Mouse (Mus musculus): ENCODE data around the gene Rims1. TPM values are rescaled to one million over a fixed set of nuclear protein-coding genes. Genes with fewer than 3 reads are reported as not detected.

The Rims1 gene
- total and polyA plus RNA-seq, 3 experiments = 0.06 to 0.34 (median 0.29) TPM

DNA sequence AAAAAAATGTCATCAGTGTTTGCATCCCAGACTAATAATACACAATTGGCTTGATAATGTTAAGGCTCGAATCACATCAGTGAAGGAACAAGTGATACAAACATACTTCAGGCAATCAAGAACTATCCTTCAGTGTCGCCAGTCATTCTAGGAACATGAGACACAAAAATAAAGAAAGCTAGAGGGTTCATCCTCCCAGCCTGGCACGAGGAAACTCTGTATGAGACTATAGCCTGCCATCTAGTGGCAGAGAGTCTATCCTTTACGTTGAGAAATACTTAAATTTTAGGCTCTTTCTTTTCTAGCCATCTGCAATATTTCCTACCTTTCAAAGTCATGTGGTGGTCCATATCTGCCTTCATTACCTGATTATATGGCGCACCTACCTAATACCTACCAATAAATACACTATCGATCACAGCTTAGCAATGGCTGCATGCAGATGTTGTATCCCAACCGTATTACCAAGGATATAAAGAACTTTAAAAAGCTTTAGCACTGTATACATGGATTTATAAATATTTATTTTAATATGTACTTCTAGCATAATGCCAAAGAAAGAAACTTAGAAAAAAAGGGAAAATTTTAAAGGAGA is 318.4 kb downstream of the Rims1 start:
- H3K4me1 ChIP-seq (ENCODE audit: control insufficient read depth, insufficient read depth, low read length) = no peaks in the 10 kb centered on the region
- peak; percentile 67 for TF ChIP-seq CTCF (IDR thresholded peaks at IDR 0.05)
- no peak for TF ChIP-seq POLR2A (IDR thresholded peaks at IDR 0.05; ENCODE audit: insufficient read depth, low read depth, low read length)
- DNase-seq = no peak
- H3K4me3 ChIP-seq = no peak overlapping the region
- 43% methylated on average over 7 of the region's 7 CpGs for whole genome bisulfite sequencing
- H3K9ac ChIP-seq (ENCODE audit: low read depth, low read length) = no peak overlapping the region
- intact Hi-C loops (cut with DNase I) = no loop called here
- no peaks in the 10 kb centered on the region for H3K27me3 ChIP-seq (ENCODE audit: control insufficient read depth, insufficient read depth, low read length)
- H3K79me2 ChIP-seq (replicated peaks; ENCODE audit: control insufficient read depth, insufficient read depth, low read length) = no peaks in the 10 kb centered on the region
- H3K27ac ChIP-seq = no peak overlapping the region
- H3K36me3 ChIP-seq (ENCODE audit: control insufficient read depth, insufficient read depth, low read length) = no peaks in the 10 kb centered on the region

- Histone ChIP-seq H3K36me3 (ENCODE audit: control insufficient read depth, insufficient read depth, low read length) (no peaks in the 10 kb centered on the region), H3K4me1 (ENCODE audit: control insufficient read depth, insufficient read depth, low read length) (no peaks in the 10 kb centered on the region; the same call in 1 of the 2 replicates), H3K4me3 (no peak overlapping the region), H3K27me3 (ENCODE audit: control insufficient read depth, insufficient read depth, low read length) (no peaks in the 10 kb centered on the region), H3K27ac (no peak overlapping the region), H3K9ac (ENCODE audit: low read depth, low read length) (no peak overlapping the region), H3K79me2 (replicated peaks; ENCODE audit: control insufficient read depth, insufficient read depth, low read length) (no peaks in the 10 kb centered on the region)
- TF ChIP-seq EP300 (IDR thresholded peaks at IDR 0.05; ENCODE audit: insufficient read depth, low read depth, low read length) = no peak
- TF ChIP-seq POLR2A (IDR thresholded peaks at IDR 0.05; ENCODE audit: insufficient read depth, low read depth, low read length) = no peak
- TF ChIP-seq CTCF (IDR thresholded peaks at IDR 0.05) = no peak
- 77% methylated on average over 2 of the region's 2 CpGs for WGBS
- intact Hi-C loops (cut with DNase I) = no loop called here
- no peak for DNase-seq
Measured at GRCm38 (mm10) chr1:22476220-22476619, 329.6 kb downstream of the Rims1 start.

DNA sequence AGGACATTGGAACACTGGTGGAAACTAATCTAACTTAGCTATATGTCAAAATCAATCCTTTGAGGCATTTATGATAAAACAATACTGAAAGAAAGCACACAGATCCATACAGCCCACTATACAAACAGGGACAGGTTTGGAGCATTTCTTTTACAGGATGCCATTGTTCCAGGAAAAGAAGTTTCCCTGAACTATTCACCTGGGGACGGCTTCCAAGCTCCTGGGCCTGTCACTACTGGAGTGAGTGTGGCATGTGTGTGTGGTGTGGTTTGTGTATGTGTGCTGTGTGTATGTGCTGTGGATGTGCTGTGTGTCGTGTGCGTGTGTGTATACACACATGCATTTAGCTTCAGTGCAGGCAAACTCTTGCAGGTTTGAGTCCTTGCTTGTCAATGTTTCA is 338.8 kb downstream of the Rims1 start:
- Histone ChIP-seq H3K27me3 (ENCODE audit: control insufficient read depth, insufficient read depth, low read length) (no peaks in the 10 kb centered on the region), H3K4me3 (no peak overlapping the region), H3K79me2 (replicated peaks; ENCODE audit: control insufficient read depth, insufficient read depth, low read length) (no peaks in the 10 kb centered on the region), H3K9ac (ENCODE audit: low read depth, low read length) (no peak overlapping the region), H3K27ac (no peak overlapping the region), H3K36me3 (ENCODE audit: control insufficient read depth, insufficient read depth, low read length) (no peaks in the 10 kb centered on the region), H3K4me1 (ENCODE audit: control insufficient read depth, insufficient read depth, low read length) (no peaks in the 10 kb centered on the region)
- no peak for DNase-seq
- intact Hi-C loops (cut with DNase I) = no loop called here
- 86% methylated on average over 3 of the region's 3 CpGs for WGBS
- no peak for TF ChIP-seq EP300 (IDR thresholded peaks at IDR 0.05; ENCODE audit: insufficient read depth, low read depth, low read length)
- no peak for TF ChIP-seq CTCF (IDR thresholded peaks at IDR 0.05)
- TF ChIP-seq POLR2A (IDR thresholded peaks at IDR 0.05; ENCODE audit: insufficient read depth, low read depth, low read length) = no peak

DNA sequence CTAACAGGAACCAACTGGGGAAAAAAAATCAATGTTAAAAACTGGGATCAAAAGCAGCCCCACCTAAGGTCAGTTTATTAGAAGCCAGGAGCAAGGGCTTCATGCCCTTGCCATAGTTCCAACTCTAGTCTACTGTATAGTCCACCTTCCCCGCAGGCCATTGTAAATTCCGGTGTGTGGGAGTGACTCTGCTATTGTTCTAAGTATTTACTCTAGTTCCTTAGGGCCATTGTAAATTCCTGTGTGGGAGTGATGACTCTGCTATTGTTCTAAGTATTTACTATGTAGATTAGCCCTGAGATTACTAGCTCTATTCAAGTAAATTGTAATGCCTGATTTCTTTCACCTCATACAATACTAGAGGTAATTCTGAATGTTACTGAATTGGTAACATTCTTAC is 339.2 kb downstream of the Rims1 start:
- no peak overlapping the region for H3K4me3 ChIP-seq
- no peaks in the 10 kb centered on the region for H3K4me1 ChIP-seq (ENCODE audit: control insufficient read depth, insufficient read depth, low read length)
- intact Hi-C loops (cut with DNase I) = no loop called here
- TF ChIP-seq CTCF (IDR thresholded peaks at IDR 0.05) = no peak
- no peak for TF ChIP-seq EP300 (IDR thresholded peaks at IDR 0.05; ENCODE audit: insufficient read depth, low read depth, low read length)
- no peak for TF ChIP-seq POLR2A (IDR thresholded peaks at IDR 0.05; ENCODE audit: insufficient read depth, low read depth, low read length)
- DNase-seq = no peak
- 55% methylated on average over 2 of the region's 2 CpGs for WGBS
- no peaks in the 10 kb centered on the region for H3K36me3 ChIP-seq (ENCODE audit: control insufficient read depth, insufficient read depth, low read length)
- H3K9ac ChIP-seq (ENCODE audit: low read depth, low read length) = no peak overlapping the region
- no peaks in the 10 kb centered on the region for H3K79me2 ChIP-seq (replicated peaks; ENCODE audit: control insufficient read depth, insufficient read depth, low read length)
- no peak overlapping the region for H3K27ac ChIP-seq
- H3K27me3 ChIP-seq (ENCODE audit: control insufficient read depth, insufficient read depth, low read length) = no peaks in the 10 kb centered on the region

- no peaks in the 10 kb centered on the region for H3K4me1 ChIP-seq (ENCODE audit: control insufficient read depth, insufficient read depth, low read length)
- DNase-seq = no peak
- no peak for TF ChIP-seq POLR2A (IDR thresholded peaks at IDR 0.05; ENCODE audit: insufficient read depth, low read depth, low read length)
- intact Hi-C loops (cut with DNase I) = no loop called here
- no peak overlapping the region for H3K27ac ChIP-seq
- H3K36me3 ChIP-seq (ENCODE audit: control insufficient read depth, insufficient read depth, low read length) = no peaks in the 10 kb centered on the region
- H3K27me3 ChIP-seq (ENCODE audit: control insufficient read depth, insufficient read depth, low read length) = no peaks in the 10 kb centered on the region
- H3K9ac ChIP-seq (ENCODE audit: low read depth, low read length) = no peak overlapping the region
- WGBS = 89% methylated on average over 2 of the region's 2 CpGs
- no peak overlapping the region for H3K4me3 ChIP-seq
- no peaks in the 10 kb centered on the region for H3K79me2 ChIP-seq (replicated peaks; ENCODE audit: control insufficient read depth, insufficient read depth, low read length)
Measured at GRCm38 (mm10) chr1:22424020-22424419, 381.8 kb downstream of the Rims1 start.

DNA sequence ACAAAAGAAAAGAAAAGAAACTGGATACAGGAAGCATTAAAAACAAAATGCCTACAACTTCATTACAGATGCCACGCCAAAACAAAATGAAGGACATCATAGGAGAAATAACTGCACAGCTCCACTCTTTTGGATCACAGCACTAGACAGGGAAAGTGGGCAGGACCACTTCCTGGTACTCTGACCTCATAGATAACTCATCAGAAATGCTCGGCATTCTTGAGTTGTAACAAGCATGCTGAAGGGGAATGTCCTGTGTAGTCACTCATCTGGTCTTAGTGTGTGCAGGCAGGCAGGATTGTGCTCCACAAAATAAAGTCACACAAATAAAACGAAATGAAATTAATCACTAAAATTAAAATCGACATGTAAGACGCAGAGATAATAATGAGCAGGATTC is 383.7 kb downstream of the Rims1 start:
- Histone ChIP-seq H3K4me1 (ENCODE audit: control insufficient read depth, insufficient read depth, low read length) (no peaks in the 10 kb centered on the region), H3K4me3 (no peak overlapping the region), H3K27ac (no peak overlapping the region), H3K27me3 (ENCODE audit: control insufficient read depth, insufficient read depth, low read length) (no peaks in the 10 kb centered on the region), H3K36me3 (ENCODE audit: control insufficient read depth, insufficient read depth, low read length) (no peaks in the 10 kb centered on the region), H3K9ac (ENCODE audit: low read depth, low read length) (no peak overlapping the region), H3K79me2 (replicated peaks; ENCODE audit: control insufficient read depth, insufficient read depth, low read length) (no peaks in the 10 kb centered on the region)
- 56% methylated on average over 5 of the region's 5 CpGs for WGBS
- TF ChIP-seq POLR2A (IDR thresholded peaks at IDR 0.05; ENCODE audit: insufficient read depth, low read depth, low read length) (no peak), EP300 (IDR thresholded peaks at IDR 0.05; ENCODE audit: insufficient read depth, low read depth, low read length) (no peak), CTCF (IDR thresholded peaks at IDR 0.05) (no peak)
- intact Hi-C loops (cut with DNase I) = no loop called here
- DNase-seq = no peak
